Mouse (Mus musculus) CD4-positive, CD25-positive, alpha-beta regulatory T cell, adult 2 months (primary cell): ENCODE results near the gene Arg2.

ENCODE experiments used
- DNase-seq: peaks from one replicate; pipeline ENCODE4 v3.0.0-alpha.2; 2012; ENCODE audit warnings: low read depth, low spot score

Gene Arg2

GRCm38 (mm10) chr12:79130299-79131177 is at the start of gene Arg2:
TSS of gene Arg2 (plus strand) at chr12:79130777.
- peak; percentile 87 for DNase-seq

- DNase-seq, result peak; percentile 94
These were observed 41.3 kb upstream of the Arg2 start, which contains the start of gene Pigh for GRCm38 (mm10) chr12:79089182-79089812. TSS of gene Pigh (minus strand) at chr12:79089651.

DNA sequence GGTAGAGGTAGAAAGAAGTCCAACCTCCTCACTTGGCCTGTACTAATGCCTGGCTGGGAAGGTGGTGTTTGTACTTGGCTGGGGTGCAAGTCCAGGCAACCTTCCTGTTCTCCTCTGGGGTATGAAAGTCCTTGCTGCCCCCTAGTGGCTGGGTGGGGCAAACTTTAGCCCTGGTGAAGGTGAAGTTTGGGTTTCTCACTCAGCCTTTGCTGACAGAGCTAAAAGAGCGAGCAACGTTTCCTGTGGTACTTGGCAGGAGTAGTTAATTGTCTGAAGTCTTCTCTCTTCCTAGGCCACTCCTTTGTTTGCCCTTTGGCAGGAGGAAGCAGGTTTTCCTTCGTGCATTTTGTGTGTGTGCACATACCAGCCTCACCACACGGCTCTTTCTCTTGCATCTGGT is 38.0 kb upstream of the Arg2 start:
- peak; percentile 82 for DNase-seq

- DNase-seq, result peak; percentile 74
These were observed 33.3 kb upstream of the Arg2 start for GRCm38 (mm10) chr12:79097106-79097752.

GRCm38 (mm10) chr12:79103773-79104172 is 26.8 kb upstream of the Arg2 start:
- DNase-seq, result no peak

DNA sequence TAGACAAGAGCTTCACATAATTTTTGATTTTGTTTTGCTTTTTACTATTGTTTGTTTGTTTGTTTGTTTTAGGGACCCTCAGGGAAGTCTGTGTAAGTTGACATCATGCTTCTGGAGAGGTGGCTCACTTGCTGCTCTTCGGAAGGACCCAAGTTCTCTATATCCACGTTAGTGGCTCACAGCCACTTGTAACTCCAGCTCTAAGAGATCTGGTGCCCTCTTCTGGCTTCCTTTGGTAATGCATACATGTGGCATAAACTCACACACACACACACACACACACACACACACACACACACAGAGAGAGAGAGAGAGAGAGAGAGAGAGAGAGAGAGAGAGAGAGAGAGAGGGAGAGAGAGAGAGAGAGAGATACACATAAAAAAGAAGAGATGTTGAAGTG is 26.0 kb upstream of the Arg2 start:
- DNase-seq, result peak; percentile 28

DNA sequence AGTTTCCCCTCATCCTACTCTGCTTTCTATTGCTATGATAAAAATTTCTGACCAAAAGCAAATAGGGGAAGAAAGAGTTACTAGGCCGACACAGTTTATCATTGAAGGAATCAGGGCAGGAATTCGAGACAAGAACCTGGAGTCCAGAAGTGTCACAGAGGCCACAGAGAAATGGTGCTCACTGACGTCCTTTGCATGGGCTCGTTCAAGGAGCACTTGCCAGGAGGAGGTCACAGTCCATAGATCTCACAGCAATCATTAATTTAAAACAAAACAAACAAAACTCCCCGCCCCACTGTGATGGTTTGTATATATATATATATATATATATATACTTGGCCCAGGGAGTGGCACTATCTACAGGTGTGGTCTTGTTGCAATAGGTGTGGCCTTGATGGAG is 25.3 kb upstream of the Arg2 start:
- DNase-seq, result no peak

DNA sequence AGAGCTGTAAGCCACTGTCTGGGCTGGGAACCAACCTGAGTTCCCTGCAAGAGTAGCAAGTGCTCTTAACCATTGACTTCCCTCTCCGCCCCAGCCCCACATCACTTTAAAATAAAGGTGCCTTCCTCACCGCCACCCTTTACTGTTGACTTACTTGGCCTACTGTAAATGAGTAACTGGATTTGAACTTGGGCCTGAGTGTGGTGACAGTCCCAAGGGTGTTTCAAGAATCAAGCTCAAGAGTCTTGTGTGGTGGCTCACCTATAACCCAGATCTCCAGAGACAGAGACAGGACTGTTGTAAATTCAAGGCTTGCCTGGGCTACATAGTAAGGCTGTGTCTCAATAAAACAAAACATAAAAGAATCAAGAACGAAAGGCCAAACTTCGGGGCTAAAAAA is 11.6 kb upstream of the Arg2 start:
- DNase-seq, result no peak

DNA sequence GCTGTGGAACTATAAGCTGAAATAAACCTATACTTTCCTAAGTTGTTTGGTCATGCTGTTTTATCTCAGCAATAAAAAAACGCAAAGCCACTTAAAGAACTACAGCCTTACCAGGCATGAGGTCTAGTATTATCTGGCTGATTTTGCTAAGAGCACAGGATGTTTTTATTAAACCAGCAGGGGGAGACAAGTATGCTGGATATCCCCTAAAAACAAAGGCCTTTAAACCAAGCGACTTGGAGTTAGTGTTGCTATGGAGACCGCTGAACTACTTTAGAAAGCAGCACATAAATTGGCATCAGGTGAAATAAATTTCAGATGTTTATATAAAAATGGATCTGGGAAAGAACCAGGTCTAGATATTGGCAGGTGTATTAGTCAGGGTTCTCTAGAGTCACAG is 7.8 kb upstream of the Arg2 start:
- peak; percentile 25 for DNase-seq

DNA sequence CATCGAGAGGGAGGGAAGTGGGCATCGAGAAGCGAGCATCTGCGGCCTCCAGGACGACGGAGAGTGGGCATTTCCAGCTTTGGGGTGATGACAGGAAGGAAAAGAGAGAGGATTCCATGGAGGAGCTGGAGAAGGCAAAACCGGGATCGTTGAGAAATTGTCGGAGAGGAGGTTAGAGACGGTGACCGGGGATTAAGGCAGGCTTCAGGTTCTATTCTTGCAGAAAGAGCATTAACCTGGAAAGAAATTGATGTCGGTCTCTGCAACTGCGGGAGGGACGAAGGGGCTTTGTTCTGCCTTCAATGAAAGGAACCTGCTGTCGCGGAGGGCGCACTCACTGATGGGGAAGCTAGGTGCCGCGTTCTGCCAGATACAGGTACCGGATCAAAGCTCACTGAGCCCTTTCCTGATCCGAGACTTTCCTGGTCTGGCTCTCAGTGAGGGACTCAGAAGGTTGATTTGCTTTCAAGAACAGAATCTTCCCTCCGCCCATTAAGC is 650 bp downstream of the Arg2 start:
- peak; percentile 15 for DNase-seq

DNA sequence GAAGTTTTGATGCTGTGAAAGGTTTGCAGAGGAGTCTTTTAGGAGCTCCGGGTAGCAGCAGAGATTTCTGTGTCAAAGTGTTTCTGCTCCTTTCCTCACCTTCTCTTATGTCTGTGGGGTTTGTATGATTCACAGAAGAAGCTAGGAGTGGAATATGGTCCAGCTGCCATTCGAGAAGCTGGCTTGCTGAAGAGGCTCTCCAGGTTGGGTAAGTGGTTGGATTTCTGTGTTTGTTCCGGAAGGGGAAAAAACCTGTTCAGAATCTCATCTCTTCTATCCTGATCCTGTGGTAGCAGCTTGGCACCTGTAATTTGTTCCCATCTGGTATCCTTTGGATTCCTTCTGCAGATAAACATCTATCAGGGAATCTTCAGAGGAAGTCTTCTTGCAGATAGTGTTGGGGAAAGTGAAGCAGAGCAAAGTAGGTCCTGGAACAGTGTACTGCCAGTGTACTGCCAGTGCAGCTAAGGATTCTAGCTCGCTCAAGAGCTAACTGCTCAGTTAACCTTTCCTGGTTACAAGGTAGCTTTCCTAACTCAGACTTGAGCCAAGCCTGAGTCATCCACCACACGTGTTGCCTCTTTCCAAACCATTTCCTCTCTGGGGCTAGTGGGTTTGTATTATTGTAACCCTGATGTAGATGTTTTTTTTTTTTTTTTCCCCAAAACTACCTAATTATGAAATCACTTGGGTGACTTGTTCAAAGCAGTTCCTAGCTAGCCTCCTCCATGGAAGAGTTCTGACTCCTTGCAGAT is 1.3 kb downstream of the Arg2 start:
- DNase-seq, result no peak

GRCm38 (mm10) chr12:79134676-79135075 is 4.1 kb downstream of the Arg2 start:
- DNase-seq, result no peak

GRCm38 (mm10) chr12:79135105-79135504 is 4.5 kb downstream of the Arg2 start:
- no peak for DNase-seq

DNA sequence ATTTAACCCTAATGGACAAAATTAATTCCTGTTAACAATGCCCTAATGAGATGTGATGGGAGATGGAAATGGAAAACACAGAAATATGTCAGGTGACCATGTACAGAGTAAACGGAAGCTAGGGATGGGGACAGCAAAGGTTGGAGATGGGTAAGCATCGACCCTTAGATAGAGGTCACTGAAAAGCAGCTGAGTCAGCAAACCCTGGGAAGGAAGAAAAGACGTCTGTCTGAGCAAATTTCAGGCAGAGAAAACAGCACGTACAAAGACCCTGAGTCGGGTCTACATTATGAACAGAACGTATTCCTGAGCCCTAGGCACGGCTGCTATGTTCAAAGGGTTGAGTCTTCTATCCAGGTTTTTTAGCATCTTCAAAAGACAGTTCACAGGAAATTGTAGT is 6.4 kb downstream of the Arg2 start:
- DNase-seq, result no peak

GRCm38 (mm10) chr12:79138999-79139398 is 8.4 kb downstream of the Arg2 start:
- no peak for DNase-seq

DNA sequence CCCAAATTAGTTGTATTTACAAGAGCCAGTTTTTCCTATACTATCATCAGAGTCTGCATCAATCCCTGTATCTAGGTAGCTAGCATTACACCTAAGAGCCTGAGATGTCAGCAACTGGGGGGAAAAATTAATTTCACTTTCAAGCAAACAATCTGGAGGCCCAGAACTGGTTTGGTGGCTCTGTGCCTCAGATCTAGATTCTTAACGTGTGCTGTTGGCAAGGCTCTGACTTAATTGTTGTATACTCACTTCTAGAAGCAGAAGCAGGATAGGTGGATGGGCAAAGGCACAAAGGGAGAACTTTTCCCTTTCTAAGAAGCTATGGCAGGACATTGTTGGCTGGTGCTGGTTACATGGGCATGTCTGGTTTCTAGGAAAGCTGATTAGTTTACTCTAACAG is 8.8 kb downstream of the Arg2 start:
- no peak for DNase-seq

GRCm38 (mm10) chr12:79140811-79141210 is 10.2 kb downstream of the Arg2 start:
- DNase-seq, result no peak

DNA sequence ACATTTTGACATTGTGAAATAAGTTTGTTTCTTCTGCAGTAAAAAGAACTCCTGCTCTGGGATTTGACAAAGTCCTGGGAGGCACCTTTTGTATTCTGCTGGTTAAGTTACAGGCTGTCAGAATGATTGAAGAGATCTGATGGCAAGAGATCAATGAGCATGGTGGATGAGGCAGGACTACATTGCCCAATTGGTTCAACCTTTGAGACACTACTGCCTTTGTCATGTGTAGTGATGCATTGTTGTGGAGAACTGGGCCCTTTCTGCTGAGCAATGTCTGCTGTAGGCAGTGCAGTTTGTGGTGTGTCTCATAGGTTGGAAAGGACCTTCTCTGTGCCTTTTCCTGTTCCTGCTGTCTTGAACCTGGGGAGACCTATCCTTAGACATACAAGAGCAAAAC is 10.8 kb downstream of the Arg2 start:
- DNase-seq, result no peak

- no peak for DNase-seq
These were observed 19.1 kb downstream of the Arg2 start for GRCm38 (mm10) chr12:79149653-79150052.

DNA sequence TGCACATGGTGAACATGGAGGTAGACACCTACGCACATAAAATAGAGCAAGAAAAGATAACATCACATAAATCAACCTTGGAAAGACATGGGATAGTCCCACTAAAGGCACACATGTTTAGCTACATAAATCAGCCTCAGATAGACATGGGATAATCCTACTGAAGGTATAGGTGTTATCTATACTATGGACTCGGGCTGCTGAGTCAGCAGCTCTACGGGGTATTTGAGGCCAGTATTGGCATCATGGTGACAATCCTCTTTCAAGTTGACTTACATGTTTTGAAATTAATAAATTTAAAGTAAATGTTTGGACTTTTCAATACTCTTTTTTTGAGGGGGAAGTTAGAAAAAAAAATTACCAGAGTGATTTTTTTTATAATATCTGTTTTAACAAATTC is 32.3 kb downstream of the Arg2 start:
- DNase-seq, result no peak

DNA sequence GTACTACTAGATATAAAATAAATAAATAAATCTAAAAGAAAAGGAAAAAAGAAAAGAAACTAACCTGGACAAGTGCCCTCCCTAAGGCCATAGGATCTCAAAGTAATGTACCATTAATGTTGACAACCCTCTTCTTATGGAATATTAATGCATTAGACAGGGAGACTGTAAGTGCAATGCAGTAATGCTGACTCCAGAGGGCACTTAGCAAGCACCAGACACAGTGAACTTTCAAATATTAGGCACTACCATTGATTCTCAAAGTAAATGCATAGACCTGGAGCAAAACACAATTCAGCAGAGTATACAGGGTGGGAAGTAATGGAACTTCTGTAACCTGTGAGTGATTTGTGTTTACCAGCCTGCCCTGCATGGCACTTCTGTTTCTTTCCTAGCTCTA is 38.6 kb downstream of the Arg2 start:
- no peak for DNase-seq

DNA sequence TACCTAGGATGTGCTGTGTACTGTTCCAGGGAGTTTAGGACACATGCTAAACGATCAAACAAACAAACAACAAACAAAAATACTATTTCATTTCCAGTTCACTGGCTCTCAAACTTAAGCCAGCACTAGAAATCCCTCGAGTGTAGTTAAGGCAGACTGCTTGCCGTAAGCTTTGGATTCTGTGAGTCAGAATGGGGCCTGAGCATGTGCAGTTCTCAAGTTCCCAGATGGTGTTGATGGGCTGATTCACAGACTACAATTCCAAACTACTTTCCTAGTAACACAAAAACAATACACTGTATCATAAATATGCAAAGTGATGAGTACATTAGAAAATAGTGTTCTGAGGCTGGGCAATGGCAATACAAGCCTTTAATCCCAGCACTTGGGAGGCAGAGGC is 39.8 kb downstream of the Arg2 start:
- DNase-seq, result no peak
